Mouse (Mus musculus): ENCODE measurements around the gene Cwc27.

GRCm38 (mm10) chr13:104863127-104863979, 46.4 kb upstream of the Cwc27 start, which contains the start of gene Shisal2b:
- TF ChIP-seq EP300 (optimal IDR thresholded peaks at IDR 0.05) (no peak), CTCF (IDR thresholded peaks at IDR 0.05; ENCODE audit: low read depth) (no peak)

Data from stomach, postnatal 0 days (tissue).